ENCODE assay signal across 9 mouse cellular contexts in the genomic region with DNA sequence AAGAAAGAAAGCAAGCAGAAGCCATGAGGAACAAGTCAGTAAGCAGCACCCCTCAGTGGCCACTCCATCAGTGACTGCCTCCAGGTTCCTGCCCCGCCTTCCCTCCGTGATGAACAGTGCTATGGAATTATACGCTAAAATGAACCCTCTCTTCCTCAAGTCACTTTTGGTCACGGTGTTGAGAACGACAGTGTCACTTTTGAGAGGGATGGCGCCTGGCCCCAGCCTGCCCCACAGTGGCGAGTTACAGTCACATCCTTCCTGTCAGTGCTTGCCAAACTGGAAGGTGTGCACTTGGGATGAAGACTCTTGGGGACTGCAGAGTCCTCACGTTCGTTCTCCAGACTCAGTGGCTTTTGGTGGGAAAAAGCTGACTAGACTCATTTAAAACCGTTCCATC. TPM values are rescaled to one million over a fixed set of nuclear protein-coding genes. Genes with fewer than 3 reads are reported as not detected.
A peak's percentile ranks its signal among the peaks of the same experiment; 100 is the strongest.
DNase-seq lines count a peak whose midpoint lies in the region; ATAC-seq and TF ChIP-seq lines count a peak whose summit lies in the region.
"Had no signal": no experiment of that assay in that cellular context is flagged by ENCODE, and none has a peak within 500 bp of the region (broad histone marks: within the 10 kb centered on the region; RNA-seq: fewer than 3 reads in every experiment).

No protein-coding gene starts in this region.

- H3K4me3 ChIP-seq in hindbrain, postnatal 0 days (ENCODE audit: low read length), result no peak overlapping the region
- no peak overlapping the region for H3K4me3 ChIP-seq in hindbrain, embryonic 10.5 days
- H3K4me3 ChIP-seq: liver, embryonic 13.5 days had no signal

- no peaks in the 10 kb centered on the region for H3K4me1 ChIP-seq in hindbrain, postnatal 0 days (ENCODE audit: insufficient read depth, low read length)
- peaks cover under 1% of the 10 kb centered on the region; the same call in 1 of the 2 replicates for H3K4me1 ChIP-seq in hindbrain, embryonic 10.5 days (replicated peaks)
- H3K4me1 ChIP-seq: liver, embryonic 13.5 days had no signal

- ATAC-seq in hindbrain, postnatal 0 days, result peak; percentile 56; the same call in 1 of the 2 replicates
- peak; percentile 68 for ATAC-seq in common myeloid progenitor, adult 5-6 weeks (replicated peaks; ENCODE audit: low read depth, poor library complexity, severe bottlenecking)
- ATAC-seq in monocyte, adult 5-6 weeks (replicated peaks; ENCODE audit: insufficient number of reproducible peaks, low FRiP score, low TSS enrichment, poor library complexity, severe bottlenecking), result no peak

- H3K36me3 ChIP-seq in hindbrain, postnatal 0 days (ENCODE audit: insufficient read depth, low read length), result no peaks in the 10 kb centered on the region
- H3K36me3 ChIP-seq in hindbrain, embryonic 10.5 days, result no peaks in the 10 kb centered on the region
- H3K36me3 ChIP-seq: liver, embryonic 13.5 days had no signal

- WGBS in hindbrain, postnatal 0 days, result 38% methylated on average over 10 of the region's 10 CpGs
- WGBS in hindbrain, embryonic 10.5 days, result 42% methylated on average over 10 of the region's 10 CpGs

- no peaks in the 10 kb centered on the region for H3K27me3 ChIP-seq in hindbrain, postnatal 0 days (ENCODE audit: insufficient read depth, low read length)
- H3K27me3 ChIP-seq in hindbrain, embryonic 10.5 days (ENCODE audit: insufficient read depth, poor library complexity, severe bottlenecking), result no peaks in the 10 kb centered on the region
- H3K27me3 ChIP-seq: liver, embryonic 13.5 days had no signal

- intact Hi-C loops in left cerebral cortex, postnatal 10 days (cut with DNase I), result loop anchor here (5.0 kb wide), 1 partner anchor 40 kb away; no protein-coding TSS in a partner anchor

- H3K27ac ChIP-seq in hindbrain, postnatal 0 days, result no peak overlapping the region
- no peak overlapping the region for H3K27ac ChIP-seq in hindbrain, embryonic 10.5 days
- H3K27ac ChIP-seq: liver, embryonic 13.5 days had no signal

- H3K9me3 ChIP-seq in hindbrain, postnatal 0 days (ENCODE audit: low read length), result no peaks in the 10 kb centered on the region
- H3K9me3 ChIP-seq in hindbrain, embryonic 10.5 days, result no peaks in the 10 kb centered on the region
- H3K9me3 ChIP-seq: liver, embryonic 13.5 days had no signal

- peak; percentile 65 for TF ChIP-seq CTCF in hindbrain, postnatal 0 days (IDR thresholded peaks at IDR 0.05; ENCODE audit: low read depth)

- peak; percentile 54 for DNase-seq in hindbrain, postnatal 0 days (ENCODE audit: low spot score)
- no peak for DNase-seq in hindbrain, embryonic 10.5 days (ENCODE audit: low spot score)
- peak; percentile 44 for DNase-seq in ES-CJ7 (ENCODE audit: low read depth, low spot score)
- peak; percentile 52 to 57 for DNase-seq in lung, postnatal 4 days
- DNase-seq in gastrocnemius, adult 18-20 months (ENCODE audit: low spot score), result no peak
- DNase-seq in left cerebral cortex, postnatal 10 days (ENCODE audit: extremely low spot score in 1 of 2, low spot score in 2 of 2), result no peak
- DNase-seq: liver, embryonic 13.5 days had no signal

- H3K9ac ChIP-seq in hindbrain, postnatal 0 days (replicated peaks; ENCODE audit: low read length), result no peak overlapping the region
- H3K9ac ChIP-seq: liver, embryonic 13.5 days had no signal

- H3K4me2 ChIP-seq in hindbrain, postnatal 0 days (ENCODE audit: low read depth, low read length), result no peak overlapping the region
- H3K4me2 ChIP-seq: liver, embryonic 13.5 days had no signal

RNA-seq across cellular contexts. Expression of gene Batf, which starts 39.1 kb away (rescaled TPM):
- total RNA-seq in hindbrain, postnatal 0 days (2014; rRNA removed), result 0.54 TPM in 1 of 2 replicates, not detected in the other
- 1.0 and 1.5 TPM in 2 replicates for polyA plus RNA-seq in hindbrain, postnatal 0 days (2015; fragmentation: Nextera tagmentation; extraction: Ambion mirVana)
- 2.2 and 2.5 TPM in 2 replicates for polyA plus RNA-seq in hindbrain, embryonic 10.5 days (2016; fragmentation: Nextera tagmentation; extraction: Ambion mirVana)
- 31.9 and 38.9 TPM in 2 replicates for total RNA-seq in common myeloid progenitor, adult 5-6 weeks (2017)
- total RNA-seq in monocyte, adult 5-6 weeks (2017), result 28.7 to 49.6 TPM (median 34.2 TPM) in 3 replicates
- under 1 TPM in 1 of 2 experiments, not detected in 1; 0.32 TPM for total RNA-seq in gastrocnemius, adult 18-20 months (2021)
- total RNA-seq in left cerebral cortex, postnatal 10 days (2021), result under 1 TPM; 0.36 to 0.51 TPM

RNA-seq across cellular contexts. Expression of gene Jdp2, which starts 48.5 kb away (rescaled TPM):
- 11.2 and 15.4 TPM in 2 replicates for total RNA-seq in hindbrain, postnatal 0 days (2014; rRNA removed)
- polyA plus RNA-seq in hindbrain, postnatal 0 days (2015; fragmentation: Nextera tagmentation; extraction: Ambion mirVana), result 0.68 and 0.89 TPM in 2 replicates
- 0.25 TPM in 1 of 2 replicates, not detected in the other for polyA plus RNA-seq in hindbrain, embryonic 10.5 days (2016; fragmentation: Nextera tagmentation; extraction: Ambion mirVana)
- 16.7 and 20.9 TPM in 2 replicates for total RNA-seq in common myeloid progenitor, adult 5-6 weeks (2017)
- total RNA-seq in monocyte, adult 5-6 weeks (2017), result 28.2 to 43.6 TPM (median 32.9 TPM) in 3 replicates
- total RNA-seq in gastrocnemius, adult 18-20 months (2021), result 1 to 10 TPM; 3.6 to 4.7 TPM
- total RNA-seq in left cerebral cortex, postnatal 10 days (2021), result 10 to 100 TPM; 28.2 to 39.7 TPM

Comparison
In these comparisons a context has a peak if more than half of its experiments do, and no peak if none do; other contexts are left out.
1. DNase-seq: peak in hindbrain, postnatal 0 days (single experiment), ES-CJ7 (single experiment) and lung, postnatal 4 days (2 of 2); none in hindbrain, embryonic 10.5 days (single experiment), gastrocnemius, adult 18-20 months (single experiment) and left cerebral cortex, postnatal 10 days (0 of 2).
2. RNA of gene Batf, which starts 39.1 kb away (total RNA-seq): 31.9 to 38.9 TPM in common myeloid progenitor, adult 5-6 weeks and 28.7 to 49.6 TPM in monocyte, adult 5-6 weeks; 0.36 to 0.51 TPM in left cerebral cortex, postnatal 10 days, 0.32 TPM in gastrocnemius, adult 18-20 months and 0.54 TPM in hindbrain, postnatal 0 days; every median in the first group is over 10 times any median in the second.